Mouse (Mus musculus) cerebellum, adult 9-10 months (tissue): ENCODE data around the gene Hapln4.
"Not testable (repeated sequence)": the region's sequence is repeated elsewhere in the genome, so short reads cannot be mapped to it uniquely, and the experiment has no call there.

ENCODE experiments used
- DNase-seq: peaks from one replicate; pipeline ENCODE4 v3.0.0; 2022

The Hapln4 gene

DNA sequence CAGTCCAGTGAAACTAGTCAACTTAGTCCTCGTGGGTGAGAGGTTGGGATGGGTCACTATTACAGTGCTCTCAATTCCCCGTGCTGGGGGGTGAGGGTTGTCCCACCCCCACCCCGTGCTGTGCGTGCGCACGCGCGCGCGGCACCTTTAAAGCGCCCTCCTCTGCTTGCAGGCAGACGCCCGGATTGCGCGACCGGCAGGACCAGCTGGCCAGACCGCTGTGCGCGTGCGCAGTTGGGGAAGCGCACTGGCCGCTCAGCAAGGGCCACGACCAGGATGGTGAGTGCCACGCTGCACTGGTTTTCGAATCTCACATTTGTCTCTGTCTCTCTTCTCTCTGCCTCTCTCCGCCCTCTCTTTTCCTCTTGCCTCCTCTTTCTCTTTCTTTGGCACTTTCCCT lies at the start of gene Hapln4:
Hapln4 (plus strand) TSS at position 173 of the 400 bp plus-strand sequence.
- DNase-seq: peak; percentile 89

DNA sequence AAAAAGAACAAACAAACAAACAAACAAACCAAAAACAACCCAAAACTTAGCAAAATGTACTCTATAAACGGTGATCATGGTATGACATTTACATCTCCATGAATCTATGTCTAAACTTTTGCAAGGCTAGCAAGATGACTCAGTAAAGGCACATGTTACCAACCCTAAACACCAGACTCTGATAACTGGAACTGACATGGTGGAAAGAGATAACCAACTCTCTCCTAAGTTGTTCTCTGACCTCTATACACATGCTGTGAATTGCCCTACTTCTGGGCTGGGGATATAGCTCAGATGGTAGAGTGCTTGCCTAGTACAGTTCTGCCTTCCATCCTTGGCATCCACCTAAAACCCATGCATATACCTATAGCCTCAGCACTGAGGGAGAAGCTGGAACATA lies 45.3 kb upstream of the Hapln4 start:
- DNase-seq: no peak

DNA sequence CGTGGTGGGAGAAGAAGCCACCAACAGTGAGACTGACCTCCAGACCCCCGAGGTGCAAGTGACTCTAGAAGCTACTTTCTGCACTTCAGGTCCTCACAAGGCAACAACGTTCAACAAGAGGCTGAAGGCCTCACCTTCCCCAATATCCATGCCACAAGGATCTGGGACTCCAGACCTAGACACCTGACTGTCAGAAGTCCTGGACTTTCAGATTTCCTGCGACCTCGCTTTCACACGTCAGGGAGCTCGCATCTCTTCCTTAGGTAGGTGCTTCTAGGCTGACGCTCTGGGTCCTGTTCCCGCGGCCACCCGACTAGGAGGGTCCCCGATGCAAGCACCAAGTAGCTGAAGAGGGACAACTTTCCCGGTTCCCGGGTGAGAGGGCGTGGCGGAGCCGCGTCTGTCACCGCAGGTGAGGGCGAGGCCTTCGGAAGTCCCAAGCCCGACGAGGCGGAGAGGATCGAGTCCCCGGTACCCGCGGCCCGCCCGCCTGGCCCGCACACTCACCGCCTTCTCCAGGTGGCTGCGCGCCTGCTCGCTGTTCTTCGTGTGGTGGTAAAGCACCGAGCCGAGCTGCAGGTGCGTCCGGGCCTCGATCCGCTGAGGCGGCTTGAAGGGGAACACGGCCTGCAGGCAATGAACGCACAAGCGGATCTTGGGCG lies 41.2 kb upstream of the Hapln4 start:
- DNase-seq: peak; percentile 52

DNA sequence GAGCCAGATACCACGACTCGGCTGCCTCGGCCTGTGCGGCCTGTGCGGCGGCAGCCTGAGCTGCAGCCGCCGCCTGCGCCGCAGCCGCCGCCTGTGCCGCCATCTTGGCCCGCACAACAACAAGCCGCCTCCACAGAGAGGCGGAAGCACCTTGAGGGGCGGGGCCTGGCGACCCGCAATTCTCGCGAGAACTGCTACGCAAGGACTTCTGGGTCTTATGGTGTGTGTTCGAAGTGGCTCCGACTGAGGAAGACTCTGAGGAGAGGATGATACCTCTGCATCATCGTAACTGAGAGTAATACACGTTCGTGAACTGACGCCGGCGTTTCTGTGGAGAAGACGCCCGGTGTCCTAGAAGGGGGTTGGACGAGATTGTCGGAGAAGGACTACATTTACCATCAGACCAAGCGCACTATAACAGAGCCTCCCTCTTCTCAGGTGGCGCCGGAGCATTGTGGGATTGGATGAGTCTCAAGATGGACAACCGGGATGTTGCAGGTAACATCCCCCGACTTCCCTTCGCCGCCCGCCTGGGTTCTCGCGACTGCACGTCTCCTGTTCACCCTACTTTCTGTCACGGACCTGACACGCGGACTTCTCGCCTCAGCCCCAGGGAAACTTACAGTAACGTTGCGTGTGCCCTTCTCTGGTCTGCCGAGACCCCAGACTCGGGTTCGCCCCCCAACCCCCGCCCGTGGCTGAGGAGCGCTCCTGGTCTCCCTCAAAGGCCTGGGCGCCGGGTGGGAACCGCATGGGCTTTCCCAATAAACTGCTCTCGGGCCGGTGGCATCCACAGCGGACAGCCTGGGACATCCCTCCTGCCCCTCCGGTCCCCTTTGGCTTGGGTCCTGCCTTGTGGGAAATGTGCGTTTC lies 40.4 kb upstream of the Hapln4 start, which contains the start of the genes Mau2 and Sugp1:
Mau2 (minus strand) TSS at position 152 of the 873 bp plus-strand sequence.
Sugp1 (plus strand) TSS at position 231 of the 873 bp plus-strand sequence.
- DNase-seq: peak; percentile 96

DNA sequence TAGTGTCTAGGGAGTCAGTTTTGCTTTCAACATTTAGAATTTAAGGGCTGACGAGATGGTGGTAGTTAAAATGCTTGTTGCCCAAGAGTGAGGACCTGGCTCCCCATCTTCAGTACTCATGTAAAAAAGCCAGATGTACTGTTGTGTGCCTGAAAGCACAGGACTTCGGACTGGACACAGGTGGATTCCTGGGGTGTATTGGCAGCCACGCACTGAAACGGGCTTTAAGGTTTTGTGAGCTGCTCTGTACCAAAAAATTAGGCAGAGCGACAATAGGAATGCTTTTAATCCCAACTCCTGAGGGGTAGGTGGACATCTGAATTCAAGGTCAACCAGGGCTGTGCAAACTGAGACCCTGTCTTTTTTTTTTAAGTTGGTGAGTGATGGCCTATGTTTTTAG lies 39.3 kb upstream of the Hapln4 start:
- DNase-seq: peak; percentile 31

DNA sequence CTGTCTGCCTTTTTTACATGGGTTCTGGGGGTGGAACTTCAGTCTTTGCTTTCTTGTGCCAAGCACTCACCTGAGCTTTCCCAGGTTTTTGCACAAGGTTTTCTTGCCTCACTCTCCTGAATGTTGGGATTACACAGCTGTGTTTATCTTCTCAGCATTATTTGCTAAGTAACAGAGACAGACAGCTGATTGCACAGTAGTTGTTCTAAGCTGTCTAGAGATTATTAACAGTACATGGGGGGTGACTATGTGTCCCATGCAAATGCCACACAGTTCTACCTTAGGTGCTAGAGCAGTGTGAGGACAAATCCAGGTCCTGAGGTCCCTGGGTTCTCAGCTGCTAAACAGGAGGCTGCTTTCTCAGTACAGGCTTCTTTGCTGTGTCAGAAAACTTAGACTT lies 33.6 kb upstream of the Hapln4 start:
- no peak for DNase-seq

DNA sequence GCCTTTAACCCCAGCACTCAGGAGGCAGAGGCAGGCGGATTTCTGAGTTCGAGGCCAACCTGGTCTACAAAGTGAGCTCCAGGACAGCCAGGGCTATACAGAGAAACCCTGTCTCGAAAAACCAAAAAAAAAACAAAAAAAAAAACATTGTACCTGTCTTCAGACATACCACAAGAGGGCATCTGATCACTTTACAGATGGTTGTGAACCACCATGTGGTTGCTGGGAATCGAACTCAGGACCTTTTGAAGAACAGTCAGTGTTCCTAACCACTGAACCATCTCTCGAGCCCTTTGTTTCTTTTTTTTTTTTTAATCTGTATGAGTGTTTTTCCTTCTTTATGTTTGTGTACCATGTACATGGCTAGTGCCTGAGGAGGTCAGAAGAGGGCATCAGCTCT lies 32.8 kb upstream of the Hapln4 start:
- DNase-seq: not testable (repeated sequence)

DNA sequence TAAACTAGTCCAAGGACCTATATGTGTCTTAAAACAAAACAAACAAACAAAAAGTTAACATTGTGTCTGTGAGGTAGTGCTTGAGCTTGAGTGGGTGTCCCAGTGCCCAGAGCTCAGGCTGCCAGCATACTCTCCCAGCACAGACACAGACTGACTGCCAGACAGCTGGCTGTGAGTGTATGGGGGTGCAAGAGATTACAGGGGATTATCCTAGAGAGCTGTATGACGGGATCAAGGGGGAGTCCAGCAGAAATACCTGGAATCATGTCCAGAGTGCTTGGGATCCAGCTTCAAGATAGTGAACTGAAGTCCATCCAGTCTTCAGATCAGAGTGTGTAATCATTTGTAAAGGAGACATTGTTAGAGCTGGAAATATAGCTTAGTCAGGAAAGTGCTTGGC lies 25.5 kb upstream of the Hapln4 start:
- DNase-seq: no peak

DNA sequence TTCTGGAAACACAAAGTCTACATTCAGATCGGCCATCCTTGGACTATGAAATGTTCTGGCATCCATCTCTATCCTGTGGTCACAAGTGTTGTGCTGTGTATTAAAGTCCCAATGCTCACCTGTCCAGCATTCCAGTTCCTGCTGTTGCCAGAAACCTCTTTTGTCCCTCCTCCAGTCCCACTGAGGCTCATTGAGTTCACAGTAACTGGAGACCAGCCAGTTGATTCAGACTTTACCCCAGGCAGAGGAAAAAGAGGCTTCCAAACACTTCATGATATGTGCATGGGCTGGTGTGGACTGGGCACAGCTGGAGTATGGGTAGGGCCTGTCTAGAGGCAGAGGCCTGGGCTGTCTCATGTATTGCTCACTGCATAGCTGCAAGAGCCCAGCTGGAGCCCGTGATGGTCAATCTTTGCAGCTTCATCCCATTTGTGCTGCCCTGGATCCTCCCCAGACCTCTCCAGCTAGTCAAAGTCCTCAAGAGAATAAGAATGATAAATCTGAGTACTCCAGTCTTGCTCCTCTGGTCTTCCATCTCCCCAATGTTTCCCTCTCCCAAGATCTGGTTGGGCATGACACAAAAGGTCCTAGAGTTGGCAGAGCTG lies 11.3 kb upstream of the Hapln4 start:
- DNase-seq: no peak

DNA sequence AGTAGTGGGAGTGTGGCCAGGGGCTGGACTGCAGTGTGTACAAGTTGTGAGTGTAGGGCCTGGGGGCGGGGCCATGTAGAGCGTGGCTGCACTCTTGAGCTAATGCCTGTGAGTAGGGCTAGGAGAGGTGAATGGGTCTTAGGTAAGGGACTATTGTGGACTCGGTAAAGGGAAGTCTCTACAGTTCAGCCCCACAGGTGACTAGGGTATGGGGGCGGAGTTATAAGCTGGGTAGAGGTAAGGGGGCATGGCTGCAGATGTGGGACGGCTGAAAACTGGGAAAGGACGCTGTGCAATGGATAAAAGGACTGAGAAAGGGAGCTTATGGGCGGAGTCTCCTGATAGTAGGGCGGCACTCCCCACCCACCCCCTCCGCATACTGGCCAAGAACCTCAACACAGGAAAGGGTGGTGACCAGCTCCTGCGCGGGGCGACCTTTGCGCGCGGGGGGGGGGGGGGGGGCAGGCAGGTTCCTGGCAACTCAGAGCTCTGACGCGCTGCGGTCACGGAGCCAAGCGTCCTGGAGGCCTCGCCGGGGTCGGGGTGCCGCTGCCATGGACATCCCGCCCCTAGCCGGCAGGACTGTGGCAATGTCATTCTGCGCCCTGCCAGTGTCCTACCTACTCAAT lies 10.7 kb upstream of the Hapln4 start, which contains the start of gene Tm6sf2:
Tm6sf2 (plus strand) TSS at position 484 of the 629 bp plus-strand sequence.
- DNase-seq: no peak

DNA sequence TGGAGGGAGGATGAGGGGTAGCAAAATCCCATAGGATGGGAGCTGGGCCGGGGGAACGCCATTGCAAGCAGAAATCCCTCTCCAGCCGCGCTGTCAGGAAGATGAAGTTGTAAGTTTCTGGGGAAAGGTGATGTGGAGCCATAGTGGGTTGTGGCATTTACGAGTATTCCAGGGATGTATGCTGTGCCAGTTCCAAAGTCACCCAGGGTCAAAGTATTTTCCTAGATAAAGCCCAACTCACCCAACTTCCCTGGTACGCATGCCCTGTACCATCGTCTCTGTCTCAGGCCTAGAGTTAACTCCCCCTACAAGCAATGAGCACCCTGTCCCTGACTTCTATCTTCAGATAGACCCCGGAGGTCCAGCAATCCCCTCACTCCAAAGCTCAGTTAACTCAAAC lies 10.1 kb upstream of the Hapln4 start:
- DNase-seq: no peak

DNA sequence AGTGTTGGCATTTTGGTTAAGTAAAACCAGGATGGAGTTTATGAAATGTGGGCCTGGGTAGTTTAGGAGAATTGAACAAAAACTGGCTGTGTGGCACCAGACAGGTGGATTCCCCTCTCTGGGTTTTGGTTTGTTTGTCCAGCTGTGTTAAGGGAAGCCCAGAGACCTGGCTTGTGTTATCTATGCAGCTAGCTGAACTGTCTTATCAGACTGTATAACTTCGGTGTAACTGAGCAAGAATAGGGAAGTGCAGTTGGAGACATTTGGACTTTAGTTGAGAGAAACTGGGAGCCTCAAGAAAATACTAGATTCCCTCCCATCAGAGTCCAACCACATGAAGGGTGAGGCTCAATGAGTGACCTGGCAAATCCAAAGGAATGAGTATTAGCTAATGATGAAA lies 9.6 kb upstream of the Hapln4 start:
- DNase-seq: no peak

DNA sequence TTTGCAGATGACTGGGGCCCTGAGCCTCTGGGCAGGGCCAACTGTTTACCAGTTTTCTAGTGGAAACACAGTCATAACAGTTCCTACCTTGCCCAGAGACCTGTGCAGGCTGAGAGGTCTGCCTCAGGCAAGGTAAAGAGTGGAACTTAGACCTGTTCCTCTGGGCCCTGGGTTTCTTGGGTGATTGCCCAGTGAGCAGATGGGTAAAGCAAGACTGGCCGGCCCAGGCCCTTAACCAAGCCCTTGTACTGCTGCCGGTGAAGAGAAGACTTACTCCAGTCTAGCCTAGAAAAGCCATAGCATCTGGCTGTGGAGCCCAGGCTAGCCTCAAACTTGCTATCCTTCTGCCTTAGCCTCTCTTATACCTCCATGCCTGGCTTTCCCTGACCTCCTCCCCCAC lies 1.3 kb upstream of the Hapln4 start:
- DNase-seq: peak; percentile 42

DNA sequence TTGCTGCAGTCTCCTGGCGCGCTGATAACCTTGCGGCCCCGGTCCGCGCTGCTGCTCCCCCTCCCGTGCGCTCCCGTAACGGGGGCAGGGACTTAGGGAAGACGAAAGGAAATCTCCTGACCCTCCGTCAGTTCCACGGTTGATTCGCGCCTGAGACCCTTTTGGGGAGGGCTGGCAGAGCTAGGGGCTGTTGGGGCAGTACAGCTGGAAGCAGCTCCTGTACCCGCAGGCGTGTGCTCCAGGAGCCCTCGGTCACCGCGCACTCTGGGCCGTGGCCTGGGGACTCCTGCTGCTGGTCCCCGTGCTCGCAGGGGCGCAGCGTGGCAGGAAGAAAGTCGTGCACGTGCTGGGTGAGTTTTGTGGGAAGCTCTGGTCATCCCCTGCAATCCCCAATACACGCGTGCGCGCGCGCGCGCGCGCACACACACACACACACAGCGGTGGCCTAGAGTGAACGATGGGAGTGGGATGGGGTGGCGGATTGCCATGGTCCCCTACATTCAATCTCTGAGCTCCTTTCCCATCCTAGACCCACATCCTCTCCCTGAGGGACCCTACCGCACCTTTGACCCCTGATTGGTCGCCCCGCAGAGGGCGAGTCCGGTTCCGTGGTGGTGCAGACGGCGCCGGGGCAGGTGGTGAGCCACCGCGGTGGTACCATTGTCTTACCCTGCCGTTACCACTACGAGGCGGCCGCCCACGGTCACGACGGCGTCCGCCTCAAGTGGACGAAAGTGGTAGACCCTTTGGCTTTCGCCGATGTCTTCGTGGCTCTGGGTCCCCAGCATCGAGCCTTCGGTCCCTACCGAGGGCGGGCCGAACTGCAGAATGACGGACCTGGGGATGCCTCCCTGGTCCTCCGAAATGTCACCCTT lies 1.2 kb downstream of the Hapln4 start:
- DNase-seq: peak; percentile 61

DNA sequence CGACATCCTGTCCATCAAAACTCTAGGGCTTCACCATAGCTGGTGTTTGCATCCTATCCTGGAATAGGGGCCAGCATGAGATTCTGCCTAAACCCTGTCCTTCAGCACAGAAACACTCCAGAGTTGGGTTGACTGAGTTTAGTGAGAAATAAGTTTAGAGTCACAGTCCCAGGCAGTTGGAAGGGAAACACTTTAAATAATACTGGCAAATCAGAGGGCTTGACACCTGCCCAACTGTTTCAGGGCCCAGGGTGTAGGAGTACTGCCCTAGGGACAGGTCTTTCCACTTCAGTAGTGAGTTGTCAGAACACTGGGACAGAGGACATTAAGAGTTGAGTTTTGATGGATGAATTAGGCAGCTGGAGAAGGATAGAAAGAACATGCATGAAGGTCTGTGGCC lies 2.9 kb downstream of the Hapln4 start:
- DNase-seq: no peak

DNA sequence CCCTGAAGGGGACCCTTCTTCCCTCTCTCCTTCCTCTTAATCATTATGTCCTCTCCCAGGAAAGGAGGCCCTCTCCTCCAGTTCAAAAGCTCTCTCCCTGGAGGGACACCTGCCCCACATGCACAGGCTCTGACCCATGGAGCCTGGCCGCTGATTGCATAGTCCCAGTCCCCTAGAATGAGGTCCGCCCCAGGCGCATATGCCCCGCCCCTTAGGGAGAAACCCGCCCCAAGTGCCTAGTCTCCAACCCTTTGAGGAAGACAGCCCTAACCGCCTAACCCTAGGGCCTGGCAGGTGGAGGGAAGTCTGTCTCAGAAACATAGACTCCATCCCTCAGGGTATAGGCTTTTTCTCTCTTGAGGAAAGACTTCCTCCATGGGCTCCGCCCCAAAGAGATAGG lies 4.0 kb downstream of the Hapln4 start:
- peak; percentile 34 for DNase-seq

DNA sequence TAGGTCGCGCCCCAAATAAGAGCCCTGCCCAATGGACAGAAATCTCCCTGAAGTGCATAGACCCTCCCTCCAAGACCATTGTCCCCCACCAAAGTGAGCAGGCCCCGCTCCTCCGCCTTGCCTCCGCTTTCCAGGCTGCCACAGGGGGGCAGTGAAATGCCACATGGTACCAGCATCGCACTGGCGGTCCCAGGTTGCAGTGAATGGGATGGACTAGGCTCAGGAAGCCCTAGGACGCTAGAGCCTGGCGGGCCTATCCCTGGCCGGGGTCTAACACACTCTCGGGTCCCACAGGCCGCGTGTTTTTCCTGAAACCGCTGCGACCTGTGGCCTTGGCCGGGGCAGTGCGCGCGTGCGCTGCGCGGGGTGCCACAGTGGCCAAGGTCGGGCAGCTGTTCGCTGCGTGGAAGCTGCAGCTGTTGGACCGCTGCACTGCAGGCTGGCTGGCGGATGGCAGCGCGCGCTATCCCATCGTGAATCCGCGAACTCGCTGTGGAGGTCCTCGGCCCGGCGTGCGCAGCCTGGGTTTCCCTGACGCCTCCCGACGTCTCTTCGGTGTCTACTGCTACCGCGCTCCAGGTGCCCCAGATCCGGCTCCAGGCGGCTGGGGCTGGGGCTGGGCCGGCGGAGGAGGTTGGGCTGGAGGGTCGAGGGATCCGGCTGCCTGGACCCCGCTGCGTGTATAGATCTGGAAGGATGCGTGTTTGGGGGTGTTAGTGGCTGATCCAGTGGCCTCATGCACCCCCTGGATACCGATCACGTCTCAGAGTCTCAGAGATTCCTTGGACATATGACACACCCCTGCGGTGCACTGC lies 4.8 kb downstream of the Hapln4 start:
- DNase-seq: peak; percentile 45

DNA sequence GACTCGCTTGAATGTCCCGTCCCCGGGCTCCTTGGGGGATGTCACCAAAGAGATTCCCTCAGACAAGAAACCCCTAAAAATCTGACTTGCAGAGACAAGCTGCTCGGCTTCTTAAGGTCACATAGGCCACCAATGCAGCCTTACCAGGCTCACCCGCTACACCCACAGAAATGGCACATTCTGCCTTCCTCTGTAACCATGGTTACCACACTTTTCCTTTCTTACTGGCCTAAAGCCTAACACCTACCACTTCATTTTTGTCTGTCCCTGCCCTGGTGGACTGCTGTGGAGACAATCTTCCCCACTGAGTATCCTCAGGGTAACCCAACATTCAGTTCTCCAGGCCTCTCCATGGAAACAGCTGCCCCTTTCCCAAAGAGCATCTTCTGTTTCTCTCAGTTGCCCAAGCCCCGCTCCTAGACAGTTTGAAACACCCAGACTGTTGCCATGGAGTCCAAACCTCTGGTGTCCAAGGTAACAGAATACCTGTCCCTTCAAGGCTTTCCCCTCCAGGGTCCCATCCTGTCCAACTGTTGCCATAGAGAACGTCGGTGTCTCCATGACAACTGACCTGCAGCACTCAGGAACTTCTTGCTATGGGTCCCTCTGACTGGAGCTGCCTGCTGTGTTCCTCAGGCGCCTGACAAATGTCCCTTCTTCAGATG lies 6.2 kb downstream of the Hapln4 start:
- DNase-seq: no peak

DNA sequence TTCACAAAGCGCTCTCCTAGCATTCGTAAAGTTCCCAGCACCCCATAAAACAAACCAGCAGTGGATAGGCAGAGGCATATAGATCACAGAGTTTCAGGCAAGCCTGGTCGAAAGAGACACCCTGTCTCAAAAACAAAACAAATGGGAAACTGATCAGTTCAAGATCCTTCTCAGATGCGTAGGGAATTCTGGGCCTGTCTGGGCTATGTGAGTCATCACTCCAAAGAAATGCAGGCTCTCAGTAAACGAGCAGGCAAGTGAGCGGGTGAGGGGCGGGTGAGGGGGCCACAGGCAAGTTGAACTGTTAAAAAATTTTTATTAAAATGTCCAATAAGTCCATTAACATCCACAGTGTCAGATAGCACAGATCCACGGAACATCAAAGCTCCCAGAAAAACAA lies 9.5 kb downstream of the Hapln4 start:
- DNase-seq: no peak

DNA sequence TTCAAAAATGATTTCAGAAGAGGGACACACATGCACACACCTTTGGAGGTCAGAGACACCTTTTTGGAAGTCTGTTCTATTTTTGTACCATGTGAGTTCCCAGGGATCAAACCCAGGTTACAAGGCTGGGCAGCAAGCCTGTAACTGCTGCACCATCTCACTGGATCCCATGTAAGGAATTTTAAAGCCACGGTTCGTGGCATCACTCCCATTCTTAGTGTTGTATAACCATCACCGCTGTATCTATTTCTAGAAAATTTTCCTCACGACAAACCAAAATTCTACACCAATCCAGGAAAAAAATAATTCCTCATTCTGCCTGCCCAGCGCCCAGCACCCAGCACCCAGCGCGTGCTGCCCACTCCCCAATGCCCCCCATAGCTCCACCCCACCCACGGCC lies 16.0 kb downstream of the Hapln4 start:
- DNase-seq: no peak

DNA sequence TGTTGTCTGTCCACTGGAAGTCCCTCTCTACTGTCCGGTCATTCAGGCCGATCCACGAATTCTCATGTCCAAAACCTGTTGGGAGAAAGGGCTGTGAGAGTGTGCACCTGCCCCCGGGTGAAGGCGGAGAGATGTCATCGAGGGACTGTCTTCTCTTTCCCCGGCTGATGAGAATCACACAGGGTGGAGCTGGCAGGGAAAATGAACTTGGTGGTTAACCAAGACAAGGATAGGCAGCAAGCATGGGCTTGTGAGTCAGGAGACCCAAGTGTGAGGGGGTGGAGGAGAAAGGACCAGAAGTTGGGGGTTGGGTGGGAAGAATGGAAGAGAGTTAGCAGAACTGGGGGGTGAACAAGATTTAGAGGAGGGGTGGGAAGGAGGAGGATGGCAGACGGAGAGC lies 17.0 kb downstream of the Hapln4 start:
- DNase-seq: no peak
